Mouse (Mus musculus): Measurements from ENCODE around the gene Atxn3. TPM values are rescaled to one million over a fixed set of nuclear protein-coding genes. Genes with fewer than 3 reads are reported as not detected.
"Not testable (repeated sequence)": the region's sequence is repeated elsewhere in the genome, so short reads cannot be mapped to it uniquely, and the experiment has no call there.

Gene Atxn3
- polyA plus RNA-seq, 1 experiment from 2014 or later = 10.4 TPM

- peak overlapping the region; percentile 91 for H3K4me3 ChIP-seq (ENCODE audit: low read depth, low read length)
- H3K9me3 ChIP-seq (ENCODE audit: control insufficient read depth, low read length) = no peaks in the 10 kb centered on the region
- peak overlapping the region; percentile 93 for H3K9ac ChIP-seq (ENCODE audit: low read length)
- WGBS = 1% methylated on average over 23 of the region's 23 CpGs
- peak overlapping the region; percentile 64 for H3K4me2 ChIP-seq (ENCODE audit: low read depth, severe bottlenecking)
- peaks cover 4% of the 10 kb centered on the region; the same call in 1 of the 2 replicates for H3K4me1 ChIP-seq (ENCODE audit: control insufficient read depth, insufficient read depth, low read length)
- ATAC-seq (ENCODE audit: insufficient number of reproducible peaks, low FRiP score, low TSS enrichment, low read depth) = peak; percentile 55; the same call in 1 of the 2 replicates
- peak overlapping the region; percentile 75 for H3K27ac ChIP-seq (replicated peaks; ENCODE audit: low read depth, low read length)
- DNase-seq (ENCODE audit: low spot score) = no peak
- H3K36me3 ChIP-seq (ENCODE audit: control insufficient read depth, insufficient read depth, low read length) = peaks cover 3% of the 10 kb centered on the region; the same call in 1 of the 2 replicates
- H3K27me3 ChIP-seq (ENCODE audit: control insufficient read depth, insufficient read depth, low read length) = no peaks in the 10 kb centered on the region
Observed at GRCm38 (mm10) chr12:101975167-101975600, 17.1 kb upstream of the Atxn3 start.

DNA sequence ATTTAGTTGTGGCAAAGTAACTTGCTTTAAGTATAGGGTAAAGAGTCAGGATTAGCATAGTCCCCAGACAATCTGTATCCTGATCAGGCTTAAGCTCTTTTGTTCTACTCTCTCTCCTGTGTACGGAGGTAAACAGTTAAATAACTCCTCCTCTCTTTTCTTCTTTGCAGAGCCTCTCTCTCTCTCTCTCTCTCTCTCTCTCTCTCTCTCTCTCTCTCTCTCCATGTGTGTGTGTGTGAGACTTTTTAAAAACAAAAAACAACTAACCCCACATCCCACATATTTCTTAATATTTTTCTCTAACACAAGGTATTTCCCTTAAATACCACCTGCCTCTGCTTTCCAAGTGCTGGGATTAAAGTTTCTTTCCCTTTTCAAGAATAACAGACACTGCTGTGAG is 16.5 kb upstream of the Atxn3 start:
- Histone ChIP-seq H3K27ac (replicated peaks; ENCODE audit: low read depth, low read length) (no peak overlapping the region), H3K36me3 (ENCODE audit: control insufficient read depth, insufficient read depth, low read length) (peaks cover 3% of the 10 kb centered on the region; the same call in 1 of the 2 replicates), H3K27me3 (ENCODE audit: control insufficient read depth, insufficient read depth, low read length) (no peaks in the 10 kb centered on the region), H3K4me2 (ENCODE audit: low read depth, severe bottlenecking) (peak overlapping the region; percentile 64), H3K4me1 (ENCODE audit: control insufficient read depth, insufficient read depth, low read length) (peaks cover 4% of the 10 kb centered on the region; the same call in 1 of the 2 replicates), H3K4me3 (ENCODE audit: low read depth, low read length) (peak overlapping the region; percentile 91), H3K9ac (ENCODE audit: low read length) (peak overlapping the region; percentile 93), H3K9me3 (ENCODE audit: control insufficient read depth, low read length) (no peaks in the 10 kb centered on the region)
- no peak for DNase-seq (ENCODE audit: low spot score)
- ATAC-seq (ENCODE audit: insufficient number of reproducible peaks, low FRiP score, low TSS enrichment, low read depth) = no peak
- WGBS = 52% methylated on average over 1 of the region's 1 CpGs

DNA sequence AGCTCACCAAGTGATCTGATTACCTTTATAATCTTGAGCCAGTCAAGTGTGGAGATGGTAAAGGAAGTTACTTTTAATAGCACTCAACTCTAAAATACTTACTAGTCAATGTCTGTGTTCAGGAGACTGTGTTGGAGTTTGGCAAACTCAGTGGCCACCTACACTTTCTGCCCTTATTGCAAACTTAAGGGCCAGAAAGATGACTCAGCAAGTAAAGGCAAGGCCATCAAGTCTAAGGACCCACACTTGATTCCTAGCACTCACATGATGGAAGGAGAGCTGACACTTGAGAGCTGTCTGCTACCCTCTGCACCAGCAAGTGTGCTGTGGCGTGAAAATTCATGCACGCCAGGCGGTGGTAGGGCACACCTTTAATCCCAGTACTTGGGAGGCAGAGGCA is 14.2 kb upstream of the Atxn3 start:
- no peak for DNase-seq (ENCODE audit: low spot score)
- no peak overlapping the region for H3K9ac ChIP-seq (ENCODE audit: low read length)
- ATAC-seq (ENCODE audit: insufficient number of reproducible peaks, low FRiP score, low TSS enrichment, low read depth) = no peak
- peaks cover 7% of the 10 kb centered on the region; the same call in 1 of the 2 replicates for H3K36me3 ChIP-seq (ENCODE audit: control insufficient read depth, insufficient read depth, low read length)
- H3K27ac ChIP-seq (replicated peaks; ENCODE audit: low read depth, low read length) = no peak overlapping the region
- no peaks in the 10 kb centered on the region for H3K27me3 ChIP-seq (ENCODE audit: control insufficient read depth, insufficient read depth, low read length)
- H3K4me3 ChIP-seq (ENCODE audit: low read depth, low read length) = no peak overlapping the region
- 94% methylated on average over 3 of the region's 3 CpGs for WGBS
- H3K4me1 ChIP-seq (ENCODE audit: control insufficient read depth, insufficient read depth, low read length) = peaks cover 4% of the 10 kb centered on the region; the same call in 1 of the 2 replicates
- H3K4me2 ChIP-seq (ENCODE audit: low read depth, severe bottlenecking) = no peak overlapping the region
- H3K9me3 ChIP-seq (ENCODE audit: control insufficient read depth, low read length) = no peaks in the 10 kb centered on the region

GRCm38 (mm10) chr12:101971311-101971710 is 13.3 kb upstream of the Atxn3 start:
- Histone ChIP-seq H3K4me3 (ENCODE audit: low read depth, low read length) (no peak overlapping the region), H3K9me3 (ENCODE audit: control insufficient read depth, low read length) (no peaks in the 10 kb centered on the region), H3K27me3 (ENCODE audit: control insufficient read depth, insufficient read depth, low read length) (no peaks in the 10 kb centered on the region), H3K36me3 (ENCODE audit: control insufficient read depth, insufficient read depth, low read length) (peaks cover 7% of the 10 kb centered on the region; the same call in 1 of the 2 replicates), H3K9ac (ENCODE audit: low read length) (no peak overlapping the region), H3K4me2 (ENCODE audit: low read depth, severe bottlenecking) (no peak overlapping the region), H3K4me1 (ENCODE audit: control insufficient read depth, insufficient read depth, low read length) (no peaks in the 10 kb centered on the region), H3K27ac (replicated peaks; ENCODE audit: low read depth, low read length) (no peak overlapping the region)
- no peak for DNase-seq (ENCODE audit: low spot score)
- 100% methylated on average over 2 of the region's 2 CpGs for WGBS
- ATAC-seq (ENCODE audit: insufficient number of reproducible peaks, low FRiP score, low TSS enrichment, low read depth) = no peak

DNA sequence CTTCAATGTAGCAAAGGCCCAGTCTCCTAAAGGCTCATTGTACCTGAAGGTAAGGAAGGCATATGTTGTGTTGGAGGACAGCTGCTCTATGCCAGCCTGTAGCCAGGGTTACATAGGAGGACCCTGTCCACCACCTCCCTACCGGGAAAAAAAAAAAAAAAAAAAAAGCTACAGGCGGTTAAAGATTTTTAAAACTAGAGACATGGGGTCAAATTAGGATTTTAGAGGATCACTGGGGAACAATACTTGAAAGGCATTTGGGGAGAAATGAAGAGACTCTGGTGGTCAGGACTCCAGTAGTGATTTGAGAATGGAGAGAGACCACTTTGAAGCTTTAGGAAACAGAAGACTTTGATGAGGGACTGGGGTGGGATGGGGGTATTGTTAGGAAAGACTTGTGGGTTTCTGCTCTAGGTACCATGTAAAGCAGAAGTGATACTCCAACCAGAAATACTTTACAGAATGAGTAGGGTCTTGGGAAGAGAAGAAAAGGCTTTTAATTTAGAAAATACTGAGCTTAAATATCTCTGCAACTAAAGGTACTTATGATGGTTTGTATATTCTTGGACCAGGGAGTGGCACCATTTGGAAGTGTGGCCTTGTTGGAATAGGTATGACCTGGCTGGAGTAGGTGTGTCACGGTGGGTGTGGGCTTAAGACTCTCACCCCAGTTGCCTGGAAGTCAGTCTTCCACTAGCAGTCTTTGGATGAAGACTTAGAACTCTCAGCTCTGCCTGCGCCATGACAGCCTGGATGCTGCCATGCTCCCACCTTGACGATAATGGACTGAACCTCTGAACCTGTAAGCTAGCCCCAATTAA is 1.1 kb upstream of the Atxn3 start:
- H3K36me3 ChIP-seq (ENCODE audit: control insufficient read depth, insufficient read depth, low read length); H3K9ac ChIP-seq (ENCODE audit: low read length); H3K27ac ChIP-seq (replicated peaks; ENCODE audit: low read depth, low read length); H3K27me3 ChIP-seq (ENCODE audit: control insufficient read depth, insufficient read depth, low read length); ATAC-seq (ENCODE audit: insufficient number of reproducible peaks, low FRiP score, low TSS enrichment, low read depth); DNase-seq (ENCODE audit: low spot score); H3K9me3 ChIP-seq (ENCODE audit: control insufficient read depth, low read length); H3K4me3 ChIP-seq (ENCODE audit: low read depth, low read length); H3K4me1 ChIP-seq (ENCODE audit: control insufficient read depth, insufficient read depth, low read length): not testable (repeated sequence)
- H3K4me2 ChIP-seq (ENCODE audit: low read depth, severe bottlenecking) = peak overlapping the region; percentile 39; the same call in 1 of the 2 replicates
- WGBS = 87% methylated on average over 5 of the region's 5 CpGs

GRCm38 (mm10) chr12:101958556-101958955 is 510 bp upstream of the Atxn3 start:
- ATAC-seq (ENCODE audit: insufficient number of reproducible peaks, low FRiP score, low TSS enrichment, low read depth) (peak; percentile 23; the same call in 1 of the 2 replicates), DNase-seq (ENCODE audit: low spot score) (no peak)
- no peaks in the 10 kb centered on the region for H3K27me3 ChIP-seq (ENCODE audit: control insufficient read depth, insufficient read depth, low read length)
- no peaks in the 10 kb centered on the region for H3K9me3 ChIP-seq (ENCODE audit: control insufficient read depth, low read length)
- no peak overlapping the region; the same call in 1 of the 2 replicates for H3K9ac ChIP-seq (ENCODE audit: low read length)
- WGBS = 60% methylated on average over 9 of the region's 9 CpGs
- H3K4me1 ChIP-seq (ENCODE audit: control insufficient read depth, insufficient read depth, low read length) = no peaks in the 10 kb centered on the region
- peak overlapping the region; percentile 39; the same call in 1 of the 2 replicates for H3K4me2 ChIP-seq (ENCODE audit: low read depth, severe bottlenecking)
- peak overlapping the region; percentile 83; the same call in 1 of the 2 replicates for H3K4me3 ChIP-seq (ENCODE audit: low read depth, low read length)
- no peak overlapping the region for H3K27ac ChIP-seq (replicated peaks; ENCODE audit: low read depth, low read length)
- no peaks in the 10 kb centered on the region for H3K36me3 ChIP-seq (ENCODE audit: control insufficient read depth, insufficient read depth, low read length)

DNA sequence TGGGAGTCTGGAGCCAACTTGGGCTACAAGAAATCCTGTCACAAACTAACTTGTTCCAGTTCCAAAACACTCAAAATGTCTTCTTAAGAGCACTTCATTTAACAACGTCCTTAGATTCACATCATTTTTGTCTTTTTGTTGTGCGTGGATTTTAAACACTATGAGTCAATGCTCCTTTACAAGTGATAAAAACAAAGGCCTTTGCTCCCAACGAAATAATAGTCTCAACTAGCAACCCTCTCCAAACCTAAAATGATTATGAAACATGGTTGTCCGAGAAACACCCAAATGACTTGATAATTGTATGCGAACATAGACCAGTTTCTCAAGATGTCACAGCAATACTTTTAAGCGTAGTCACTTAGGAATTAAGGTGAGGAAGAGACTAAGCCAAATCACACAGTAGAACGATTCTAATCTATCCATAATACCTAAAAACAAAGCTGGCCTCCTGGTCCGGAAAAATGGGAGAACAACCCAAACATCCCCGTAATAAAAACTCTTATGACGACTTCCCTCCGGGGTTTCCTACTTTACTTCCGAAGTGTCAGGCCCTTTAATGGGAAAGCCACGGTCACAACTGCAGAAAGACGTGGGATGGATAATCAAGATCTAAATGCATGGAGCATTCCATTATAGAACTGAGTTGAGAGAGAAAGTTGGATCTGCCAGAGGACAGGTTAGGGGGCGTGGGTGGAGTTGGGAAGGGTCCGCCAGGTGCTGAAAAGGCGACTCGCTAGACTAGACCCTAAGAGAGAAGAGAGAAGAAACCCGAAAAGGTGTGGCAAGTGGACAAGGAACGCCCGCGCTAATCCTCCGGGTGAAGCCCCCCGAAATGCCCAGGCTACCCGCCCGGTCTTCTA is 736 bp downstream of the Atxn3 start:
- Histone ChIP-seq H3K4me1 (ENCODE audit: control insufficient read depth, insufficient read depth, low read length) (no peaks in the 10 kb centered on the region), H3K9ac (ENCODE audit: low read length) (peak overlapping the region; percentile 83), H3K36me3 (ENCODE audit: control insufficient read depth, insufficient read depth, low read length) (no peaks in the 10 kb centered on the region), H3K4me2 (ENCODE audit: low read depth, severe bottlenecking) (peak overlapping the region; percentile 59), H3K27me3 (ENCODE audit: control insufficient read depth, insufficient read depth, low read length) (no peaks in the 10 kb centered on the region), H3K4me3 (ENCODE audit: low read depth, low read length) (peak overlapping the region; percentile 83), H3K27ac (replicated peaks; ENCODE audit: low read depth, low read length) (no peak overlapping the region), H3K9me3 (ENCODE audit: control insufficient read depth, low read length) (no peaks in the 10 kb centered on the region)
- DNase-seq (ENCODE audit: low spot score) = no peak
- WGBS = 13% methylated on average over 26 of the region's 26 CpGs
- ATAC-seq (ENCODE audit: insufficient number of reproducible peaks, low FRiP score, low TSS enrichment, low read depth) = no peak; the same call in 1 of the 2 replicates

DNA sequence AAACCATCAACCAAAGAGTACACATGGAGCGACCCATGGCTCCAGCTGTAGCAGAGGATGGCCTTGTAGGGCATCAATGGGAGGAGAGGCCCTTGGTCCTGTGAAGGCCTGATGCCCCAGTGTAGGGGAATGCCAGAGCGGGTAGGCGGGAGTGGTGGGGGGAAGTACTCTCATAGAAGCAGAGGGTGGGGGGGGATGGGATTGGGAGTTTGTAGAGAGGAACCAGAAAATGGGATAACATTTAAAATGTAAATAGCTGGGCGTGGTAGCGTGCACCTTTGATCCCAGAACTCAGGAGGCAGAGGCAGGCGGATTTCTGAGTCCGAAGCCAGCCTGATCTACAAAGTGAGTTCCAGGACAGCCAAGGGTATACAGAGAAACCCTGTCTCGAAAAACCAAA is 2.2 kb downstream of the Atxn3 start:
- H3K9ac ChIP-seq (ENCODE audit: low read length); DNase-seq (ENCODE audit: low spot score); ATAC-seq (ENCODE audit: insufficient number of reproducible peaks, low FRiP score, low TSS enrichment, low read depth); H3K4me2 ChIP-seq (ENCODE audit: low read depth, severe bottlenecking); H3K9me3 ChIP-seq (ENCODE audit: control insufficient read depth, low read length); H3K27me3 ChIP-seq (ENCODE audit: control insufficient read depth, insufficient read depth, low read length); H3K4me1 ChIP-seq (ENCODE audit: control insufficient read depth, insufficient read depth, low read length); H3K36me3 ChIP-seq (ENCODE audit: control insufficient read depth, insufficient read depth, low read length); H3K27ac ChIP-seq (replicated peaks; ENCODE audit: low read depth, low read length); H3K4me3 ChIP-seq (ENCODE audit: low read depth, low read length): not testable (repeated sequence)
- 97% methylated on average over 8 of the region's 8 CpGs for WGBS
